Mouse (Mus musculus) right cerebral cortex, adult 18-20 months (tissue): ENCODE measurements around the gene Postn.
A peak's percentile ranks its signal among the peaks of the same experiment; 100 is the strongest.

ENCODE experiments used
- DNase-seq: peaks from one replicate; pipeline ENCODE4 v3.0.0; 2022; ENCODE audit warnings: mixed read lengths

The Postn gene

DNA sequence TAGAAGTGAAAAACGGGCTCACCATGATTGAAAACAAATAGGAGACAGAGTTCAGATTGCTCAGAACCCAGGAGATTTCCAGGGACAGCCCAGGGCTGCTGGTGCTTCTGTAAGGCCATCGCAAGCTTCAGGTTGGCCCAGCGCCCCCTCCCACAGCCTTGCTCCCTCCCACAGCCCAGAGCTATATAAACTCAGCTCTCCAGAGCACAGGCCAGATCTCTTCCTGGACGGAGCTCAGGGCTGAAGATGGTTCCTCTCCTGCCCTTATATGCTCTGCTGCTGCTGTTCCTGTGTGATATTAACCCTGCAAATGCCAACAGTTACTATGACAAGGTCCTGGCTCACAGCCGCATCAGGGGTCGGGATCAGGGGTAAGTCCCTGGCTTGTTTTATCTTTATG, at the start of gene Postn:
Postn (plus strand) TSS at position 213 of the 400 bp plus-strand sequence.
- no peak for DNase-seq

DNA sequence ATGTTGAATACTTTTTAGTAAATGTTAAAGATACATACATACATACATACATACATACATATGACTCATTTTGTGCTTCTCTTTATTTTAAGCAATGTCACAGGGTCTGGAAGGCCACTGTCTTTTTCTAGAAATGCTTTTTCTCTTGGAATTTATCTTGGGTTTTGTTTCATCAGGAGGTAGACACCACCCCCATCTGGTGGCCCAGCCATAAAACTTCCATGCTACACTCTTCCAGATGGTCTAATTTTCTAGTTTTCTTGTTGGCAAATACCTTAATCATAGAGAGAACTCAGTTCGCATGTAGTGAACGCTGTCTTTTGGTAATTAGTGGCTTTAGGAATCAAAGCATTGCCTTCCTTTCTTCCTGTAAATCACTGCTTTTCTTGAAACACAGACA, 46.9 kb upstream of the Postn start:
- no peak for DNase-seq

DNA sequence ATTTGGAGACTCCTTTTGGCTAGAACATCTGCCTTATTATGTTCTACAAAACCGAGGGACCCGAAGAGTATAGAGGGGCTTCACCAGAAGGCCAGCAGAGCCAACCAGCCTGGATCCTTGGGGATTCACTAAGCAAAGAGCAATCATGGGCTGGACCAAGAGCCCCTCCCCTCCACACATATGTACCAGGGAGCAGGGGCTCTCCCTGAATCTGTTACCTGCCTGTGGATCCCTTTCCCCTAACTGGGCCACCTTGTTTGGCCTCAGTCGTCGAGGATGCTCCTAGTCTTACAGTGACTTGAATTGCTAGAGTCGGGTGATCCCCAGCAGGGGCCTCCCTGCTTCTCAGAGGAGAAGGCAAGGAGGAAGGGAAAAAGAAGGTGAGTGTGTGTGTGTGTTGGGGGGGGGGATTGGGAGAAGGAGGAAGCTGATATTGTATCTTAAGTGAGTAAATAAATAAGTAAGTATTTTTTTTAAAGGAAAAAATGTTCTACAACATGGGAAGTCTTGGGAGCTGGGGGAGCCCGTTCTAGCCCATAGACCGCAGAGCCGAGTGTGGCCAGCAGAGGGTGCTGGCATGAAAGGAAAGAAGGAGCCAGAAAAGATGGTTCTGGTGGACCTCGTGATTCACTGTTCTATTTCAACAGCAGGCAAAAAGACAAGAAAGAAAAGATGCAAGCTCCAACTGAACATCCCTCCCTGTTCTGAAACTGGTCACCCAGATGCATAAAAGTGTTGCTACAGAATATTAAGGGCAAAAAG, 7.8 kb upstream of the Postn start:
- DNase-seq, result peak; percentile 73

DNA sequence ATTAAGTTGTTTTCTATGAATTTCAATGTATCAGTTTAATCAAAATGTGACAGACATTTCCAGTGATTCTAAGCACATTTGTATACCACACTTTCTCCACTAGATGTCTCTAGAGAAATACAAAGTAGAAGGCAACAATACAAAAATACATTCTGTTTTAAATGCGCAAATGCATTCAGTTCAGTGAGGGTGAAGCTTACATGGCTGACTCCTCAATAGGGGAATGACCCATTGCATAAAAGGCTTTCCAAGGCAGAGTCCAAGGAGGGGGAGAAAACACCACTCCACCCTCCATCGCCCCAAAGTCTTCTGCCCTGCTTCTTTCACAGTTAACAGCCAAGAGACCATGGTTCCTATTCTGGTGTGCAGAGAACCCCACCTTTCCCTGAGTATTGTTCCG, 3.3 kb upstream of the Postn start:
- no peak for DNase-seq

DNA sequence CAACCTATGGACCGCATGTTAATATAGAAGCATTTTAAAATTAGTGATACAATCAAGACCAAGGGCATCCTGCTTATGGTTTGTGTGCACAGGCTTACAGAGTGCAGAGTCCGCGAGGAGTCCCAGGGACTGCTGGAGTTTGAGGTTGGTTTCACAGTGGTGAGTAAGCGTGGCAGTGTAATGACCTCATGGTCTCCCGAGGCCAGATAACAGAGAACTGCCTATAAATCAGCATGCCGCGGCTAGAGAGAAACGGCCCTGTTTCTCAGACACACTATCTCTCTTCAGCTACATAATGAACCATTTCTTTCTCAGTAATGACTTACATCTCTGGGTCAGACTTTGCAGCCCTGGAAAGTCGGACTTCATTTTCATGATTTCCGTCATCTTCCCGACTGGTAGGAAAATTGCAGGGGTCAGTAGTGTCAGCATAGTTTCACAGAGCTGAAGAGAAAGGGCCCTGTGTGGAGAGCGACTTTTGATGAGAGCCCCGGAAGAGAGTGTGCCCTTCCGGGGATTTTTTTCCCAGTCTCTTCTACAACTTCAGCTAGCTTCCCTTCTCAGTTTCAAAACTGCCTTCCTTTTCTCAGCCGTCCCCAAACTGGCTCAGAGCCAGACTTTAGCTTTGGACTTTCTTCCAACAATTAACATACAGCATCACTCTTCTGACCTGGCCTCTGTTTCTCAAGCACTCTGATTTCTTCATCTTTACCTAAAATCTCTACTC, 2.3 kb upstream of the Postn start:
- DNase-seq, result no peak

DNA sequence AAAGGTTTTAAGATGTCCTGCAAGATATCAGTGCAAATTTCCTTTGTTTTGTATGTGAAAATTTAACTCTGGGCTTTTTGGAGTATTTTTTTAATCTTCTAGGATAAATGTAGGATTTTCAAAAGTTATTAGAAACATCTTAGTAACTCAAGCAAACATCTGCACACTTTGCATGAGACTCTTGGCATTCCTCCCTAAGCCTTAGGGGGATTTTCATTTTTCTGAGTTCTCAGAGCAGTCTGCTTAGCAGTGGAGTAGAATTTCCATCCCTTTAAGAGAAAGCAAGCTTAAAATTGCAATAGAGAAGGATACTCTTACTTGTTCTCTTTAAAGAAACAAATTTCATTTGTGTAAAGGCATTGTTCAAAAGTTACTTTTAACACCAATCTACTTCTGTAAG, 747 bp downstream of the Postn start:
- DNase-seq, result no peak

DNA sequence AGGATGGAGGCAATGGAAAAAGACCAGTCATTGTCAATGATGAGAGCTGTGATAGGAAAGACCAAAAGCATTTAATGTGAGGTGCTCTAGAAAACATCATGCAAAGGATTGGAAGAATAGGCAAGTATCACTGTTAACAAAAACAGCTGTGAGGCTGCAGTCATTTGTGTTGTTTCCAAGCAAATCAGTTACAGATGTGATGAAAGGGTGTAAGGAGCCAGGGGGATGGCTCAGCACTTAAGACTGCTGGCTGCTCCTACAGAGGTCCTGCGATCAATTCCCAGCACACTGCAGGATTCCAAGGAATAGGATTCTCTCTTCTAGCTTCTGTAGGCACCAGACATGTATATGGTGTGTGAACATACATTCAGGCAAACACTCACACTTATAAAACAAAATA, 10.1 kb downstream of the Postn start:
- DNase-seq, result no peak

DNA sequence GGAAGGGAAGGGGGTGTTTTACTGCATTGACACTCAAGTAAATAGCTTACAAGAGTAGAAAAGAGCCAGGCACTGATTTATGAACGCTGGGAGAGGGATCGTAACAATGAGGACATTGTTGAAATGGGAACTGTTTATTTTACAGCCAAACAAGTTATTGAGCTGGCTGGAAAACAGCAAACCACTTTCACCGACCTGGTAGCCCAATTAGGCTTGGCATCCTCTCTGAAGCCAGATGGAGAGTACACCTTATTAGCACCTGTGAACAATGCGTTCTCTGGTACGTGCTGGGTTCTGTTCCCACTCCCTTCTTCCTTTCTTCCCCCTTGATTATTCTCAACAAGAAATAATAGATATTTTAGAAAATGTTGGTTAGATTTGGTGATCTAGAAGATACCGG, 11.7 kb downstream of the Postn start:
- no peak for DNase-seq

DNA sequence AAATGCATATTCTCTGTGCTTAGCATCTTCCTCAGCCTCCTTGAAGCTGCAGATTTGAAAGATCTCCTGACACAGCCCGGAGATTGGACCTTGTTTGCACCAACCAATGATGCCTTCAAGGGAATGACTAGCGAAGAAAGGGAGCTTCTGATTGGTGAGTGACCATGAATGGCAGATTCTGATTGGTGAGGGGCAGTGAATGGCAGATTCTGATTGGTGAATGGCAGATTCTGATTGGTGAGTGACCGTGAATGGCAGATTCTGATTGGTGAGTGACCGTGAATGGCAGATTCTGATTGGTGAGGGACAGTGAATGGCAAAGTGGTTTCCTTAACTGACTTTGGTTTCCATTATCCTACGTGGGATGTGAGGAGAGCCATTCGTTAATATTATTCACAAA, 15.1 kb downstream of the Postn start:
- DNase-seq, result no peak

DNA sequence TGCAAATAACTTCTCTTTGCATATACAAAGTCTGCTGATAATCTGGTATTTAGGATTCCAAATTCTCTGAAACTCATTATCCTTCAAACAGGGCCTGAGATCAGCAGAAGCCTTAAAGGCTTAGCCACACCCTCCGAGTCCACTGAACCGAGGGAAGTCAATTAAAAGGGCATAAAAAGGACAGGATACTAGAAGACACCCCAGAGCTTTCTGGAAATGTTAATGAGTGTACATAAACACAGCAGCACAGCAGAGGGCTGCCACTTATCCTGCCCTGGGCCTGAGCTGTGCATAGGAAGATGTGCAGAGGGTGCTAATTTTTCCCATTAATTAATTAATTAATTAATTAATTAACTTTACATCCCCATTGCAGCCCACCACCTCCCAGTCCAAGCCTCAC, 16.7 kb downstream of the Postn start:
- no peak for DNase-seq

DNA sequence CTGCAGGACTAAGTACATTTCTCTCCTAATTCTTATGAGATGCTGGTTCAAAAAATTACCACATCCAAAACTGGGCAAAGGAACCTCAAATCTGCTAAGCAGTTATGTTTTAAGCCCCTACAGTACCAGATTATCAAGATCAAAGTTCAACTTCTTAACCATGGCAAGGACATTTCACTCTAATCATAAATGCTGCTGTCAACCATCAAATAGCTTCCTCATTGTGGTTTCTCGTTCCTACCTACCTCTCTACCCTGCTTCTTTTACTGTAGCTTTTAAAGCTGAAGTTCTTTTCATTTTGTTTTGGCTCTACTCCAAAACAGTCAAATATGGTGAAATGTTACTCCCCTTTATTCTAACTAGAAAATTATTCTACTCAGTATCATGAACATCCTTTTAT, 17.2 kb downstream of the Postn start:
- DNase-seq, result no peak

DNA sequence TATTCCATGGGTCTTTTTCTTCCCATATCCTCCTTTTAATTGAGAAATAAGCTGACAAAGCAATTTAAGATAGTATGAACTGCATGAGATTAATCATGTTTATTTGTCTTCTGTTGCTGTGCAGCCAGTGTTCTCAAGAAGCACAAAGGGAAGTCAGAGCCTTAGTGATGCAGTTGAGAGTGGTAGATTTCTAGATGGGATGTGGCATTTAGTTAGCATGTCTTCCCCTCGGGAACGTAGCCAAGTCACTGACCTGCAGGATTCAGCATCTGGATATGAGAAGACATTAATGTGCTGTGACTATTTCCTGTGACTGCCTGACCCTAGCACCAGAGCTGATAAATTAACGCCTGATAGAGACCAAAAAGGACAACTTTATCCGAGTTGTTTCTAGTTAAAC, 19.1 kb downstream of the Postn start:
- DNase-seq, result no peak

DNA sequence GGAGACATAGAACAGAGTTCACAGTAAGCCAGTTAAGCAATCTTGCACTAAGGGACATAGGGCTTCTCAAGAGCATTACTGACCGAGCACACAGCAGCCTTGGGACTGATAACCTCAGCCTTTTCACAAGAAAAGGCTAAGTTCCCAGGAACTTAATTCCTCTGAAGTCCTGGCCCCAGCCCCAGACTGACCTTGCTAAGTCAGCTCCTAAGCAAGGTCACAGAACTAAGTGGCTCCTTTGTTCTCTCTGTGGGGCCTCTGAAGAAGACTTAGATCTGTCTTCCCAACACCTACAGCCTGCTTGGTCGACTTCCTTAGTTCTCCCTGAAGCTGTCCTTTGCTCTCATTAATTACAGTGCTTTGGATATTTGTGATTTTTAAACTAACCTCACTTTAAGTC, 38.4 kb downstream of the Postn start:
- no peak for DNase-seq

DNA sequence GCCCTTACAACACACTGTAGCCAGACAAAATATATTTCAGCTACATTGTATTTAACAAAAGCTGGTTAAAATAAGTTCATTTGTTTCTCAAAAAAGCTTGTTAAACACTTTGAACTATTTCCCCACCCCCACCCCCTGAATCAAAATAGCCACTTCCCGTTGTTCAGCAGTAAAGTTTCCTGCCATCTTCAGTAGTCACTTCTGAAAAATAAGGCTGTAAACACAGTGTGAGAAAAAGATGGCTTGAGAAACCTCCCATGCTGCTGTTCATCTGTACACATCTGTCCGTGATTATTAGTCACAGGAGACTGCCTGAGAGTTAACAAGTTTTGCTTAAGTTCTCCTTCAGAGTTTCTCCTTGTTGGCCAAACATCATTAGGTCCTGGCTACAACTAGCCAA, 39.0 kb downstream of the Postn start:
- DNase-seq, result no peak

DNA sequence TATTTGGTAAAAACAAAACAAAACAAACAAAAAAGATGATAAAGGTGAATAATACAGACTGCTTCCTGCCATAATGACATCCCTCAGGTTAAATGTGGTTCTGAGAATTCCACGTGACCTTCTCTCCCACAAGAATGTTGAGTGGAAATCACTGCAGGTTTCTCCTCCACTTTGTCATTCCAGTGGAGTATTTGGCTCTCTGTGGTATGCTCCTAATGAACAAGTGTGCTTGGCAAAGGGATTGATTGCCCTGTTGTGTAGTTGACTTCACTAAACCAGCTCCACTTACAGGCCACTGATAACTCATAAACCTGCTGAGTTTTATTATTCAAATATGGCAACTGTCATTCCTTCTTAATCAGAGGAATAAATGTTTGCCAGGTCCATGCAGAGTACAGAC, 39.7 kb downstream of the Postn start:
- DNase-seq, result no peak

DNA sequence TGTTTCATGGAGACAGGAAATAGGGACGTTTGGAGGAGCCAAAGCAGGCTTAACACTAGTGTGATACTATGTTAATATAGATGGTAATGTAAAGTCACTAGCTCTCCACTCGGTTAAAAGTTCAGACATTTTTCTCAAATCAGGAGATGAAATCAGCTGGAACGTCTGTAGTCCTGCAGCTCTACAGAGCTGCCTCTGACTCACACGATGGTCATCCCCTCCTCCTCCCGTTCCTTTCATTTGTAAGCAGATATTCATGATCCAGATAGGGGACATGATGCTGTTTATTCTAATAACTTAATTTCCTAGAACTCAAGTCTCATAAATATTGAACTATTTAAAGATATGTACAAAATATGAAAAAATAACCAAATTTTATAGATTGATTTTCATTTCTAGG, 40.8 kb downstream of the Postn start:
- no peak for DNase-seq

DNA sequence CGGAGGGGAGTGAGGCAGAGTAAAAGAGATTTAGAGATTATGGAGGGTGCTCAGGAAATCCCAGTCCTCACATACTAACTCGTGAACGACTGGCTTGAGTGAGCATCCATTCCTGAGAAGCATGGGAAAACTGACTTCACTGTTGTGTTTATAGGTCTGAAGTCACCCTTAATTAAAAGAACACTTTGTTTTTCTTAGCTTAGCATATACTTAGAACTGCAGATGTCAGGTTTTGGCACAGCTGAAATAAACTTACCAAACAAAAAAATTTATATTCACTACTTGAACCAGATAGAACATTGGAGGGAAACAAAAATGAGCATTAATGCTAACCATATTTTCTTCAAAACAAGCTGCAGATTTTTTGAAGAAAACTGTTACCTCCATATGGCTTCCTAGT, 42.9 kb downstream of the Postn start:
- DNase-seq, result no peak

DNA sequence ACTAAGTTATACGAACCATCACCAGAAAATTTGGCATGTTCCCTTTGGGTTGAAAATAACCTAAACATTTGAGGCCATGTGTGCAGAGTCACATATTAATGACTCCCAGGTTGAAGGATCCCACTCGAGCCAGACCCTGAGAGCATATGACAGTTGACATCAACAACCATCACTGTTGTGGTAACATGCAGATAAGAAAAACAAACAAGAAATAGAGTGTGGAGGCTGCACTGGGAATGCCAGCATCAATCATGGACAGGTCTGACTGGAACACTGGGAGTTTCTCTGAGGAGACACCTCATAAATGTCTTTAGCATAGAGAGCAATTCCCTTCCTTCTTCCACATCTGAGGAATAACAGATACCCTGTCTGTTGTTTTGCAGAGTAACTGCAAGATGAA, 45.7 kb downstream of the Postn start:
- no peak for DNase-seq

DNA sequence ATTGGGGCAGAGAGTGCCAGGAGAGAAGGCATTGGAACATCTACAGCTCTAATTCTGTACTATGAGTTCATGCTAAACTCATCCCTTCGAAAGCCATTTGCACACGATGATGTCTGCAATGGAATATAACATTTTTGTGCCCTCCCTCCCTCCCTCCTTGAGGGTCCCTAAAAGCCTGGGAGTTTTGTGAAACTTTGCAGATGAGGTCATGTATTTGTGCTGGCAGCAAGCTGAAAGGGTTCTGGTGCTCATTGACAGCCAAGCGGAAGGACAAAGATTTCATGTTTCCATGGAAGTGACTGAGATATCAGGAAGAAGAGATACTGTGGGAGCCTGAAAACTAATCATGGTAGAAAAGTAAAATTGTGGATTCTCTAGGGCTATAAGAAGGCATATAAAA, 50.1 kb downstream of the Postn start:
- no peak for DNase-seq

DNA sequence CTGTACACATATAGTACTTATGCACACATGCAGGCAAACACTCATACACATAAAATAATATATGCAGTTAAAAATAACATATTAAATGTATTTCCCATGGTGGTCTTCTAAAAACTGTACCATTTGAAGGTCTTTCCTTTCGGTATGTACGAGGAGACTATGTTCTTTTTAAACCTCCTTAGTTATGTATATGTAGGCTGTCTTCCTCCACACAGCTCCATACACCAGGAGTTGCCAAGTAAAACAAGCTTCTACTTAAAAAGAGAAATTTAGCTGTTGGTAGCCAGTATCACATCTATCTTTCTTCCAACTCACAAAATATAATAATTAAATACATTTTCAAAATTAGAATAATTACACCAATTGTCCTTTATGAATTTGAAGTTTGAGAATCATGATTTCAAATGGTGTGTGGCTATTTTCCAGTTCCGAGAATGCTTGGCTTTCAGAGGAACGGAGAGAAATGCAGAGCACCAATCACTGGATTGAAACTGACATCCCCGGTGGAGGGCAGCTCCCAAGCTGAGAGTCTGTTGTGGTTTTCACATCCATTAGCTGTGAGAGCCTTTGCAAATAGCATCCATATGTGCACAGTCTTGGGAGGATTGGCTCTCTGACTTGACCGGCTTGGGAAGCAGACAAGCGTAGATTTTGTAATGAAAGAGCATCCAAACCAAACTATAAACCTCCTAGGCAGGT, 52.1 kb downstream of the Postn start:
- no peak for DNase-seq

DNA sequence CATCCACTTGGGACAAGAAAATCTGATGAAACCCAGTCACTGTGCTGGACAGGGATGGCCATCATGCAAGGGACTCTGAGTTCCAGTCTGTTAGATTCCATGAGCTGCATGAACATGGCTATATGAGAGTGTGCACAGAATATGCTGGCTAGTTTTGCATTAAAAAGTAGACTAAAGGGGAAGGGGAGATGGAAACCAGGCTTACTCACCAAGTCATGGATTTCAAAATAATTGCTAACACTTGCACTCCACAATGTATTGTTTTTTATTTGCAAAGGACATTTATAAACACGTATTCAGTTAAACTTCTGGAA, 52.6 kb downstream of the Postn start:
- no peak for DNase-seq

DNA sequence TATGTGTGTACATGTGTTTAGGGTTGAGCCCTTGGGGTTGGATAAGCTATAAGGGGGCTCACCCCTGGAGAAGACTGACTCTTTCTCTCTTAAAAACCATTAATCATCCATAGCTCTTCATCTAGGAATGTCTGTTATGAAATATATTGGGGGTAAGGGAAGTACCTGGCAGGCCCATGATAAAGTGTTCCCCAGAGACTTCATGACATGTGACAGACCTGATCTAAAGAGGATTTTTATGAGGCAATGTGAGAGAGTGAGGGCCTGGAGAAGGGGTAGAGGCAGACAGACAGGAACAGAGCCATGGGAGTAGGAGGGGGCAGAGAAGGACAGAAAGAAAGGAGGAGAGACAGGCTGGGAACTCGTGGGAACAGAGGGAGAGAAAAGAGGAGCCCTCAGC, 53.5 kb downstream of the Postn start:
- no peak for DNase-seq

DNA sequence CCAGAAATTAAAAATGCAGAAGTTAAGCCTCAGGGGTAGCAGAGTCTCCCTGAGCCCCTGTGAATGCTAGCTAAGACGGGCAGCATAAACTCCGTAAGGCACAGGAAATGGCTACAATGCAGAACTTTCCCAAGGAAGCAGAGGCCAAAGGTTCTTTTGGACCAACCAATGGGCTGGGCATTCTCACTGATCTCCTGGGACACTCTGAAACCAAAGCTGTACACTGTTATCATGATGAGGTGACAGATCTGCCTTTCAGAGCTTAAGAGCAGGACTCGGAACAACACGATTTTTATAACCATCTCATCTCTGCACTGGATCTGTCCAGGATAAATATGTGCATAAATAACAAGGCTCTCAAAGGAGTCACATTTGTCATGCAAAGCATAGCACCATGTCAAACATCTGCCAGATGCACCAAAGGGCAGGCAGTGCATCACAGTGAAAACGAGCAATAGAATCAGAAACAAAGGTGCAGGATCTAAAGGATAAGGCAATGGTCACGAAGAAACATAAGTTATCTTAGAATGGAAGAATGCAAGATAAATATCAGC, 57.0 kb downstream of the Postn start:
- DNase-seq, result no peak
